Mouse (Mus musculus) kidney, adult 2 months (tissue): ENCODE measurements around the gene Zdhhc25.

Experiments
- CTCF ChIP-seq: fragments of 200-500 bp; conservative IDR thresholded peaks from 2 replicates; pipeline ENCODE4 v1.5.1; 2011; ENCODE audit warnings: low read depth, mild to moderate bottlenecking, control low read depth, low read length, moderate library complexity, mixed read lengths; ENCODE audit not compliant: insufficient read depth, insufficient read length
- POLR2A ChIP-seq: fragments of 200-500 bp; IDR thresholded peaks from one replicate; pipeline ENCODE4 v1.6.1; 2011; ENCODE audit warnings: low read depth, low read length, control low read depth

DNA sequence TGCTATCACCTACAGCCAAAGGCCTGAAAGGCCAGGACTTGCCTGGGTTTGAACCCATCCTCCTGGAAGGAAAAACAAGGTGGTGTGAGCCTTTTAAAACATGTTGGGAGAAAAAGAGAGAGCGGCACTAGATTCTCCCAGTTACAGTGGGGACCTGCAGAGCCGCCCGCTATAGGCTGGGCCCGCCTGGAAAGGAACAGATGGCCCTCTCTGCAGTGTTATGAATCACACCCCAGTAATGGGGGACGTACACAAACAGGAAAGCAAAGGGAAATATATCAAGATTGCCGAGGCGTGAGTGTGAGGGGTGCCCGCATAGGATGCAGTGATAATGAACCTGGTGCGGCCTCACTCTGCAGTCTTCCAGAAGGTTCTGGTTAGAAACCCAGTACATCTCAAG, 47.2 kb upstream of the Zdhhc25 start:
- TF ChIP-seq CTCF (no peak), POLR2A (no peak)
